In the genomic region with DNA sequence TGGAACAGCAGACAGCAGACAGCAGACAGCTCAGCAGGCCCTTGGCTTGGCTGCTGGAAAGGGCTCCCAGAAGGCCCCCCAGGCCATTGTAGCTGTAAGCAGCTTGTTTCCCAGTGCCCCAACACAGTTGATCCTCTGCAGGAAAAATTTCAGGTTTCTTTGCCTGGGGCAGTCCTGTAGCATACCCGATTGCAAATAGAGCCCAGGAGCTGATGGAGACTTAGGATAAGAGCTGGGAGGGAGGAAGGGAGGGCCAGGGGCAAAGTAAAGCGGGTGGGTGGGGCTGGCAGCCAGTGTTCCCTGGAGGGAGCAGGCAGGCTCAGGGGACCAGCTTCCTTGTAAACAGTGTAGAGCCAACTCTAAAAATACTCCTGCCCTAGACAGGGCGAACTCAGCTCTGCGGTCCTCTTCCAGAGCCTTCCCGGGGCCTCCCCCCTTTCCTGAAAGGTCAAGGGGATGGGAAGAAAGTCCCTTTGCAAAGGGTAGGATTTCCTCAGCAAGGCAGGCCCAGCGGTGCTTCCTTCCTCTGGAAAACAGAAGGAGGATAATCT, we compare ENCODE assay signal across 8 mouse cellular contexts.
DNase-seq lines count a peak whose midpoint lies in the region; ATAC-seq lines count a peak whose summit lies in the region.

No protein-coding gene starts in this region.

- H3K27me3 ChIP-seq in intestine, embryonic 14.5 days (replicated peaks; ENCODE audit: control insufficient read depth, insufficient read depth, low read length) = no peaks in the 10 kb centered on the region
- H3K27me3 ChIP-seq in liver, embryonic 13.5 days = no peaks in the 10 kb centered on the region
- H3K27me3 ChIP-seq in stomach, embryonic 15.5 days (replicated peaks) = no peaks in the 10 kb centered on the region

- 8% methylated on average over 6 of the region's 6 CpGs for WGBS in intestine, embryonic 14.5 days
- WGBS in liver, embryonic 13.5 days (ENCODE audit: insufficient replicate concordance) = 16% methylated on average over 6 of the region's 6 CpGs
- WGBS in stomach, embryonic 15.5 days = 12% methylated on average over 6 of the region's 6 CpGs

- ATAC-seq in intestine, embryonic 14.5 days (replicated peaks; ENCODE audit: low FRiP score, low TSS enrichment, low read depth) = peak; percentile 79
- ATAC-seq in liver, embryonic 13.5 days (ENCODE audit: low read depth) = peak; percentile 78
- peak; percentile 90 for ATAC-seq in stomach, embryonic 15.5 days (ENCODE audit: insufficient read depth, low FRiP score, low read depth)

- H3K9me3 ChIP-seq in intestine, embryonic 14.5 days (ENCODE audit: control insufficient read depth, low read length) = no peaks in the 10 kb centered on the region
- H3K9me3 ChIP-seq in liver, embryonic 13.5 days (replicated peaks) = no peaks in the 10 kb centered on the region
- no peaks in the 10 kb centered on the region for H3K9me3 ChIP-seq in stomach, embryonic 15.5 days

- H3K27ac ChIP-seq in intestine, embryonic 14.5 days (ENCODE audit: low read depth) = peak overlapping the region; percentile 14
- peak overlapping the region; percentile 86 for H3K27ac ChIP-seq in liver, embryonic 13.5 days
- H3K27ac ChIP-seq in stomach, embryonic 15.5 days = peak overlapping the region; percentile 80

- H3K36me3 ChIP-seq in intestine, embryonic 14.5 days (ENCODE audit: control insufficient read depth, insufficient read depth, low read length) = no peaks in the 10 kb centered on the region
- H3K36me3 ChIP-seq in liver, embryonic 13.5 days = no peaks in the 10 kb centered on the region
- no peaks in the 10 kb centered on the region for H3K36me3 ChIP-seq in stomach, embryonic 15.5 days

- no peak overlapping the region for H3K9ac ChIP-seq in intestine, embryonic 14.5 days (ENCODE audit: low read length)
- H3K9ac ChIP-seq in liver, embryonic 13.5 days = peak overlapping the region; percentile 66
- H3K9ac ChIP-seq in stomach, embryonic 15.5 days = no peak overlapping the region

- no peak overlapping the region; the same call in 1 of the 2 replicates for H3K4me2 ChIP-seq in intestine, embryonic 14.5 days (ENCODE audit: low read length)
- peak overlapping the region; percentile 44 for H3K4me2 ChIP-seq in liver, embryonic 13.5 days
- H3K4me2 ChIP-seq in stomach, embryonic 15.5 days = no peak overlapping the region

- no peak overlapping the region for H3K4me3 ChIP-seq in intestine, embryonic 14.5 days (ENCODE audit: low read depth, low read length)
- no peak overlapping the region for H3K4me3 ChIP-seq in liver, embryonic 13.5 days (replicated peaks)
- H3K4me3 ChIP-seq in stomach, embryonic 15.5 days (replicated peaks) = no peak overlapping the region

- DNase-seq in retina, embryonic 14.5 days (ENCODE audit: low spot score) = peak; percentile 9
- DNase-seq in retina, postnatal 1 day = no peak
- DNase-seq in gastrocnemius, postnatal 25 days = peak; percentile 89
- no peak for DNase-seq in intestine, embryonic 14.5 days (ENCODE audit: low spot score)
- DNase-seq in liver, embryonic 13.5 days = peak; percentile 50
- DNase-seq in urinary bladder, postnatal 25 days (ENCODE audit: low spot score) = no peak
- no peak for DNase-seq in thymus, postnatal 4 days

- peaks cover 14% of the 10 kb centered on the region for H3K4me1 ChIP-seq in intestine, embryonic 14.5 days (replicated peaks; ENCODE audit: control insufficient read depth, insufficient read depth, low read length)
- H3K4me1 ChIP-seq in liver, embryonic 13.5 days (replicated peaks) = peaks cover 65% of the 10 kb centered on the region
- peaks cover 24% of the 10 kb centered on the region for H3K4me1 ChIP-seq in stomach, embryonic 15.5 days

Comparison
In these comparisons a context has a peak if more than half of its experiments do, and no peak if none do; other contexts are left out.
1. DNase-seq: peak in retina, embryonic 14.5 days (single experiment), gastrocnemius, postnatal 25 days (single experiment) and liver, embryonic 13.5 days (single experiment); none in retina, postnatal 1 day (single experiment), intestine, embryonic 14.5 days (single experiment), urinary bladder, postnatal 25 days (single experiment) and thymus, postnatal 4 days (single experiment).
2. H3K27ac ChIP-seq: peak in every context shown above with its lines; median percentile 86 in liver, embryonic 13.5 days; 80 in stomach, embryonic 15.5 days; 14 in intestine, embryonic 14.5 days.
3. Peak in every context shown above with its lines, with median percentiles within 50 percentile points of each other: ATAC-seq.